Mouse (Mus musculus): Measurements from ENCODE around the gene Chaf1b. TPM values are rescaled to one million over a fixed set of nuclear protein-coding genes. Genes with fewer than 3 reads are reported as not detected.

Chaf1b gene
- total RNA-seq, 2 experiments from 2014 or later, result 22.8 to 25.2 TPM

GRCm38 (mm10) chr16:93913881-93914576, 30.3 kb downstream of the Chaf1b start:
- DNase-seq, result no peak

GRCm38 (mm10) chr16:93915338-93915849, 31.7 kb downstream of the Chaf1b start:
- peak; percentile 68 for DNase-seq

GRCm38 (mm10) chr16:93917712-93918678, 34.3 kb downstream of the Chaf1b start:
- DNase-seq, result peak; percentile 86

GRCm38 (mm10) chr16:93918679-93919060, 35.0 kb downstream of the Chaf1b start:
- no peak for DNase-seq

- no peak for DNase-seq
These were observed 35.5 kb downstream of the Chaf1b start for GRCm38 (mm10) chr16:93919189-93919588.

- DNase-seq, result no peak
These were observed 37.0 kb downstream of the Chaf1b start for GRCm38 (mm10) chr16:93920673-93921072.

- DNase-seq, result no peak
These were observed 39.2 kb downstream of the Chaf1b start for GRCm38 (mm10) chr16:93922835-93923389.

- DNase-seq, result no peak
These were observed 40.1 kb downstream of the Chaf1b start for GRCm38 (mm10) chr16:93923788-93924187.

GRCm38 (mm10) chr16:93925684-93926247, 42.1 kb downstream of the Chaf1b start:
- no peak for DNase-seq

- DNase-seq, result no peak
These were observed 45.8 kb downstream of the Chaf1b start for GRCm38 (mm10) chr16:93929370-93930032.

- no peak for DNase-seq
These were observed 48.8 kb downstream of the Chaf1b start for GRCm38 (mm10) chr16:93932185-93933168.

GRCm38 (mm10) chr16:93934588-93934987, 50.9 kb downstream of the Chaf1b start:
- no peak for DNase-seq

- no peak for DNase-seq
These were observed 51.3 kb downstream of the Chaf1b start for GRCm38 (mm10) chr16:93935009-93935408.

- DNase-seq, result peak; percentile 83
These were observed 54.7 kb downstream of the Chaf1b start for GRCm38 (mm10) chr16:93938400-93938846.

- DNase-seq, result no peak
These were observed 56.3 kb downstream of the Chaf1b start for GRCm38 (mm10) chr16:93939961-93940360.

GRCm38 (mm10) chr16:93941781-93942567, 58.3 kb downstream of the Chaf1b start:
- no peak for DNase-seq

GRCm38 (mm10) chr16:93942796-93943502, 59.2 kb downstream of the Chaf1b start:
- no peak for DNase-seq

- DNase-seq, result no peak
These were observed 60.6 kb downstream of the Chaf1b start for GRCm38 (mm10) chr16:93944301-93944700.

- no peak for DNase-seq
These were observed 63.7 kb downstream of the Chaf1b start for GRCm38 (mm10) chr16:93947396-93947795.

All from heart, postnatal 4 days (tissue).